Mouse (Mus musculus): ENCODE data around the gene BC048562. TPM values are rescaled to one million over a fixed set of nuclear protein-coding genes. Genes with fewer than 3 reads are reported as not detected.

The BC048562 gene
- polyA plus RNA-seq, 1 experiment from 2014 or later = not detected

Other genes starting within 250 kb of the BC048562 start
- 1.1 TPM in 2 replicates for gene Bsn, start 246.1 kb upstream of the BC048562 start, polyA plus RNA-seq (2014; fragmentation: Nextera tagmentation; extraction: Ambion mirVana)
- gene Dag1, start 172.5 kb upstream of the BC048562 start, polyA plus RNA-seq (2014; fragmentation: Nextera tagmentation; extraction: Ambion mirVana) = 101 and 107 TPM in 2 replicates
- 38.6 and 38.9 TPM in 2 replicates for gene Nicn1, start 146.1 kb upstream of the BC048562 start, polyA plus RNA-seq (2014; fragmentation: Nextera tagmentation; extraction: Ambion mirVana)
- 6.1 and 6.2 TPM in 2 replicates for gene Amt, start 139.6 kb upstream of the BC048562 start, polyA plus RNA-seq (2014; fragmentation: Nextera tagmentation; extraction: Ambion mirVana)
- gene Rhoa, start 130.4 kb upstream of the BC048562 start, polyA plus RNA-seq (2014; fragmentation: Nextera tagmentation; extraction: Ambion mirVana) = 326 and 351 TPM in 2 replicates
- 38.2 and 47.8 TPM in 2 replicates for gene Tcta, start 130.3 kb upstream of the BC048562 start, polyA plus RNA-seq (2014; fragmentation: Nextera tagmentation; extraction: Ambion mirVana)
- 671 and 689 TPM in 2 replicates for gene Gpx1, start 97.6 kb upstream of the BC048562 start, polyA plus RNA-seq (2014; fragmentation: Nextera tagmentation; extraction: Ambion mirVana)
- gene Usp4, start 88.6 kb upstream of the BC048562 start, polyA plus RNA-seq (2014; fragmentation: Nextera tagmentation; extraction: Ambion mirVana) = 88.9 and 94.2 TPM in 2 replicates
- gene 1700102P08Rik, start 43.7 kb upstream of the BC048562 start, polyA plus RNA-seq (2014; fragmentation: Nextera tagmentation; extraction: Ambion mirVana) = 0.18 and 0.58 TPM in 2 replicates
- 1.1 and 1.5 TPM in 2 replicates for gene Ccdc36, start 8.0 kb upstream of the BC048562 start, polyA plus RNA-seq (2014; fragmentation: Nextera tagmentation; extraction: Ambion mirVana)
- 42.0 and 42.2 TPM in 2 replicates for gene Ccdc71, start 24.0 kb downstream of the BC048562 start, polyA plus RNA-seq (2014; fragmentation: Nextera tagmentation; extraction: Ambion mirVana)
- 23.7 and 27.6 TPM in 2 replicates for gene Klhdc8b, start 25.1 kb downstream of the BC048562 start, polyA plus RNA-seq (2014; fragmentation: Nextera tagmentation; extraction: Ambion mirVana)
- gene Lamb2, start 43.3 kb downstream of the BC048562 start, polyA plus RNA-seq (2014; fragmentation: Nextera tagmentation; extraction: Ambion mirVana) = 63.8 and 67.2 TPM in 2 replicates
- gene Usp19, start 54.1 kb downstream of the BC048562 start, polyA plus RNA-seq (2014; fragmentation: Nextera tagmentation; extraction: Ambion mirVana) = 57.6 and 57.8 TPM in 2 replicates
- gene Qars, start 71.2 kb downstream of the BC048562 start, polyA plus RNA-seq (2014; fragmentation: Nextera tagmentation; extraction: Ambion mirVana) = 97.2 and 116 TPM in 2 replicates
- 110 and 126 TPM in 2 replicates for gene Qrich1, start 80.3 kb downstream of the BC048562 start, polyA plus RNA-seq (2014; fragmentation: Nextera tagmentation; extraction: Ambion mirVana)
- gene Impdh2, start 123.8 kb downstream of the BC048562 start, polyA plus RNA-seq (2014; fragmentation: Nextera tagmentation; extraction: Ambion mirVana) = 173 and 202 TPM in 2 replicates
- 59.6 and 61.9 TPM in 2 replicates for gene Ndufaf3, start 131.0 kb downstream of the BC048562 start, polyA plus RNA-seq (2014; fragmentation: Nextera tagmentation; extraction: Ambion mirVana)
- gene Dalrd3, start 133.4 kb downstream of the BC048562 start, polyA plus RNA-seq (2014; fragmentation: Nextera tagmentation; extraction: Ambion mirVana) = 116 and 120 TPM in 2 replicates
- 78.9 and 91.1 TPM in 2 replicates for gene Wdr6, start 142.3 kb downstream of the BC048562 start, polyA plus RNA-seq (2014; fragmentation: Nextera tagmentation; extraction: Ambion mirVana)
- 7.4 and 7.8 TPM in 2 replicates for gene P4htm, start 161.2 kb downstream of the BC048562 start, polyA plus RNA-seq (2014; fragmentation: Nextera tagmentation; extraction: Ambion mirVana)
- gene Arih2, start 212.9 kb downstream of the BC048562 start, polyA plus RNA-seq (2014; fragmentation: Nextera tagmentation; extraction: Ambion mirVana) = 36.4 and 39.5 TPM in 2 replicates
- 24.0 and 27.1 TPM in 2 replicates for gene Slc25a20, start 225.6 kb downstream of the BC048562 start, polyA plus RNA-seq (2014; fragmentation: Nextera tagmentation; extraction: Ambion mirVana)

All from embryonic facial prominence, embryonic 14.5 days (tissue).